Mouse (Mus musculus) liver, embryonic 14.5 days (tissue): ENCODE results near the gene Ssu2. TPM values are rescaled to one million over a fixed set of nuclear protein-coding genes. Genes with fewer than 3 reads are reported as not detected.

ENCODE experiments used
- ATAC-seq: fragments of 200-750 bp; cut with Nextera tagmentation; 2 replicates; pipeline ENCODE4 v1.8.0; 2017; ENCODE audit warnings: moderate number of reproducible peaks, mild to moderate bottlenecking, moderate library complexity; ENCODE audit not compliant: insufficient read depth
- DNase-seq, 3 experiments: peaks; one replicate each; pipeline ENCODE4 v3.0.0-alpha.2; 2012 to 2013; ENCODE audit warnings: low read depth in 3 of 3, low spot score in 3 of 3
- H3K27ac ChIP-seq: fragments of 300-500 bp; sonication (generic); 2 replicates; pipeline ENCODE4 v1.5.1; 2014; ENCODE audit warnings: moderate library complexity, mild to moderate bottlenecking, control low read depth, inconsistent platforms
- H3K27me3 ChIP-seq: fragments of 300-500 bp; sonication (generic); 2 replicates; pipeline ENCODE4 v1.6.1; 2014; ENCODE audit warnings: mild to moderate bottlenecking, low read length, moderate library complexity; ENCODE audit not compliant: control insufficient read depth, insufficient read depth
- H3K36me3 ChIP-seq: fragments of 300-500 bp; sonication (generic); replicated peaks from 2 replicates; pipeline ENCODE4 v1.6.1; 2014; ENCODE audit warnings: low read depth; ENCODE audit not compliant: control insufficient read depth, insufficient read depth
- H3K4me1 ChIP-seq, 2 experiments: fragments of 200-500 bp in 1 of 2; fragments of 300-500 bp in 1 of 2; sonication (generic) in 1 of 2; replicated peaks; 2 replicates each; pipeline ENCODE4 v1.6.1; 2012 to 2014; ENCODE audit warnings: antibody characterized with exemption in 1 of 2, inconsistent platforms in 1 of 2, low read length in 1 of 2; ENCODE audit not compliant: control insufficient read depth in 2 of 2, insufficient read depth in 2 of 2
- H3K4me2 ChIP-seq: fragments of 300-500 bp; sonication (generic); 2 replicates; pipeline ENCODE4 v1.6.1; 2014; ENCODE audit warnings: low read depth, mild to moderate bottlenecking, control low read depth, moderate library complexity
- H3K4me3 ChIP-seq, 2 experiments: fragments of 200-500 bp in 1 of 2; fragments of 300-500 bp in 1 of 2; sonication (generic) in 1 of 2; 2 replicates each; pipeline ENCODE4 v1.5.1; 2012 to 2014; ENCODE audit warnings: low read depth in 2 of 2, low read length in 2 of 2, mild to moderate bottlenecking in 2 of 2, control low read depth in 1 of 2, inconsistent platforms in 1 of 2, moderate library complexity in 1 of 2; ENCODE audit not compliant: insufficient read depth in 1 of 2
- H3K9ac ChIP-seq: fragments of 300-500 bp; sonication (generic); replicated peaks from 2 replicates; pipeline ENCODE4 v1.6.1; 2014; ENCODE audit warnings: mild to moderate bottlenecking, control low read depth, moderate library complexity
- H3K9me3 ChIP-seq: fragments of 300-500 bp; sonication (generic); 2 replicates; pipeline ENCODE4 v1.6.1; 2016; ENCODE audit warnings: low read length, mixed read lengths; ENCODE audit not compliant: control insufficient read depth
- CTCF ChIP-seq: IDR thresholded peaks from 2 replicates; pipeline ENCODE4 v1.5.1; 2016; ENCODE audit warnings: antibody characterized with exemption, low read depth, control low read depth
- EP300 ChIP-seq: IDR thresholded peaks from 2 replicates; pipeline ENCODE4 v1.6.1; 2016; ENCODE audit warnings: antibody characterized with exemption, low read depth
- WGBS: fragments of 180-500 bp; shearing (Covaris S2); extraction: QIAGEN DNeasy Blood & Tissue Kit; methylation state at CpG from one replicate; pipeline ENCODE4 v1.1.7; 2014; ENCODE audit not compliant: insufficient replicate concordance; 5-methylcytosine and 5-hydroxymethylcytosine counted together
- polyA plus RNA-seq, 2 experiments: library from polyadenylated mRNA; depleted of rRNA in 1 of 2; stranded (reverse) in 1 of 2; unstranded in 1 of 2; fragments of >200 nt; fragmentation: Nextera tagmentation in 1 of 2; extraction: Ambion mirVana in 1 of 2; gene quantifications; 2 replicates each; pipeline versions ENCODE4 v1.2.1 to v1.2.3; 2012 to 2014

Gene Ssu2
- polyA plus RNA-seq, 2 experiments, result 0.04 TPM; not detected in 1

GRCm38 (mm10) chr6:112350452-112350851, 37.4 kb downstream of the Ssu2 start:
- 68% methylated on average over 4 of the region's 4 CpGs for WGBS
- ATAC-seq (no peak), DNase-seq (no peak)
- no peak overlapping the region for H3K9ac ChIP-seq
- H3K36me3 ChIP-seq, result no peaks in the 10 kb centered on the region
- no peaks in the 10 kb centered on the region for H3K4me1 ChIP-seq
- no peak overlapping the region for H3K27ac ChIP-seq
- H3K9me3 ChIP-seq, result no peaks in the 10 kb centered on the region
- no peaks in the 10 kb centered on the region for H3K27me3 ChIP-seq
- no peak overlapping the region for H3K4me3 ChIP-seq
- no peak overlapping the region for H3K4me2 ChIP-seq
- TF ChIP-seq EP300 (no peak), CTCF (no peak)

- Histone ChIP-seq H3K4me2 (no peak overlapping the region), H3K27ac (no peak overlapping the region), H3K4me1 (no peaks in the 10 kb centered on the region), H3K9ac (no peak overlapping the region), H3K36me3 (no peaks in the 10 kb centered on the region), H3K9me3 (no peaks in the 10 kb centered on the region), H3K27me3 (no peaks in the 10 kb centered on the region), H3K4me3 (no peak overlapping the region)
- ATAC-seq (no peak), DNase-seq (no peak)
- 63% methylated on average over 4 of the region's 4 CpGs for WGBS
- TF ChIP-seq EP300, result no peak
- TF ChIP-seq CTCF, result no peak
These were observed 48.8 kb downstream of the Ssu2 start for GRCm38 (mm10) chr6:112339016-112339415.

GRCm38 (mm10) chr6:112337667-112338066, 50.2 kb downstream of the Ssu2 start:
- Histone ChIP-seq H3K36me3 (no peaks in the 10 kb centered on the region), H3K9ac (no peak overlapping the region), H3K4me1 (no peaks in the 10 kb centered on the region), H3K4me2 (no peak overlapping the region), H3K4me3 (no peak overlapping the region), H3K9me3 (no peaks in the 10 kb centered on the region), H3K27me3 (no peaks in the 10 kb centered on the region), H3K27ac (no peak overlapping the region)
- DNase-seq (no peak), ATAC-seq (no peak)
- no peak for TF ChIP-seq CTCF
- no peak for TF ChIP-seq EP300
- WGBS, result 62% methylated on average over 6 of the region's 6 CpGs

GRCm38 (mm10) chr6:112333930-112334329, 53.9 kb downstream of the Ssu2 start:
- Histone ChIP-seq H3K4me1 (no peaks in the 10 kb centered on the region), H3K4me2 (no peak overlapping the region), H3K27me3 (no peaks in the 10 kb centered on the region), H3K27ac (no peak overlapping the region), H3K36me3 (no peaks in the 10 kb centered on the region), H3K4me3 (no peak overlapping the region), H3K9me3 (no peaks in the 10 kb centered on the region), H3K9ac (no peak overlapping the region)
- WGBS, result 24% methylated on average over 5 of the region's 5 CpGs
- ATAC-seq, result no peak
- DNase-seq, result no peak
- TF ChIP-seq CTCF (no peak), EP300 (no peak)

- TF ChIP-seq EP300 (no peak), CTCF (no peak)
- Histone ChIP-seq H3K9ac (no peak overlapping the region), H3K36me3 (no peaks in the 10 kb centered on the region), H3K27ac (no peak overlapping the region), H3K4me1 (no peaks in the 10 kb centered on the region), H3K4me3 (no peak overlapping the region), H3K4me2 (no peak overlapping the region), H3K9me3 (no peaks in the 10 kb centered on the region), H3K27me3 (no peaks in the 10 kb centered on the region)
- ATAC-seq, result no peak
- DNase-seq, result no peak
- 73% methylated on average over 6 of the region's 6 CpGs for WGBS
These were observed 56.6 kb downstream of the Ssu2 start for GRCm38 (mm10) chr6:112331223-112331598.
